Mouse (Mus musculus): ENCODE data around the gene 4930470P17Rik. TPM values are rescaled to one million over a fixed set of nuclear protein-coding genes. Genes with fewer than 3 reads are reported as not detected.
"Not testable (repeated sequence)": the region's sequence is repeated elsewhere in the genome, so short reads cannot be mapped to it uniquely, and the experiment has no call there.

Gene 4930470P17Rik
- polyA plus RNA-seq, 1 experiment from 2014 or later: not detected

- not testable (repeated sequence) for H3K4me2 ChIP-seq; H3K4me1 ChIP-seq; H3K27me3 ChIP-seq; H3K36me3 ChIP-seq; H3K9ac ChIP-seq; H3K9me3 ChIP-seq; ATAC-seq (ENCODE audit: insufficient number of reproducible peaks, low FRiP score, low TSS enrichment, low read depth); H3K27ac ChIP-seq; H3K4me3 ChIP-seq
- WGBS: 78% methylated on average over 1 of the region's 1 CpGs
Measured at GRCm38 (mm10) chr2:170624201-170624880, 22.5 kb upstream of the 4930470P17Rik start.

GRCm38 (mm10) chr2:170622985-170623384 lies 21.2 kb upstream of the 4930470P17Rik start:
- no peak for ATAC-seq (ENCODE audit: insufficient number of reproducible peaks, low FRiP score, low TSS enrichment, low read depth)
- Histone ChIP-seq H3K4me1 (no peaks in the 10 kb centered on the region), H3K9me3 (no peaks in the 10 kb centered on the region), H3K4me2 (no peak overlapping the region), H3K27me3 (peaks cover 3% of the 10 kb centered on the region; the same call in 1 of the 2 replicates), H3K36me3 (no peaks in the 10 kb centered on the region), H3K4me3 (no peak overlapping the region), H3K9ac (no peak overlapping the region), H3K27ac (no peak overlapping the region)
- WGBS: 86% methylated on average over 13 of the region's 13 CpGs

- H3K27ac ChIP-seq: no peak overlapping the region
- 58% methylated on average over 12 of the region's 12 CpGs for WGBS
- H3K9me3 ChIP-seq: no peaks in the 10 kb centered on the region
Measured at GRCm38 (mm10) chr2:170618862-170619492, 17.2 kb upstream of the 4930470P17Rik start.

GRCm38 (mm10) chr2:170611794-170612193 lies 10.0 kb upstream of the 4930470P17Rik start:
- H3K9ac ChIP-seq; ATAC-seq (ENCODE audit: insufficient number of reproducible peaks, low FRiP score, low TSS enrichment, low read depth): not testable (repeated sequence)
- WGBS: 81% methylated on average over 5 of the region's 5 CpGs

More at GRCm38 (mm10) chr2:170618862-170619492, 17.2 kb upstream of the 4930470P17Rik start:
- Histone ChIP-seq H3K4me2 (no peak overlapping the region), H3K27me3 (peaks cover 8% of the 10 kb centered on the region; the same call in 1 of the 2 replicates), H3K4me3 (no peak overlapping the region), H3K9ac (no peak overlapping the region), H3K4me1 (no peaks in the 10 kb centered on the region), H3K36me3 (no peaks in the 10 kb centered on the region)
- no peak for ATAC-seq (ENCODE audit: insufficient number of reproducible peaks, low FRiP score, low TSS enrichment, low read depth)

GRCm38 (mm10) chr2:170601171-170601570 lies 646 bp downstream of the 4930470P17Rik start:
- no peaks in the 10 kb centered on the region for H3K36me3 ChIP-seq
- H3K4me2 ChIP-seq: no peak overlapping the region
- peaks cover 4% of the 10 kb centered on the region; the same call in 1 of the 2 replicates for H3K4me1 ChIP-seq
- 81% methylated on average over 5 of the region's 5 CpGs for WGBS
- H3K27me3 ChIP-seq: no peaks in the 10 kb centered on the region
- no peaks in the 10 kb centered on the region for H3K9me3 ChIP-seq
- no peak for ATAC-seq (ENCODE audit: insufficient number of reproducible peaks, low FRiP score, low TSS enrichment, low read depth)
- no peak overlapping the region for H3K27ac ChIP-seq
- no peak overlapping the region for H3K4me3 ChIP-seq
- H3K9ac ChIP-seq: no peak overlapping the region

More at GRCm38 (mm10) chr2:170611794-170612193, 10.0 kb upstream of the 4930470P17Rik start:
- H3K4me1 ChIP-seq, H3K27ac ChIP-seq, H3K36me3 ChIP-seq, H3K9me3 ChIP-seq, H3K4me3 ChIP-seq, H3K27me3 ChIP-seq, H3K4me2 ChIP-seq: not testable (repeated sequence)

- Histone ChIP-seq H3K36me3 (no peaks in the 10 kb centered on the region), H3K4me3 (no peak overlapping the region), H3K27ac (no peak overlapping the region), H3K27me3 (no peaks in the 10 kb centered on the region), H3K9me3 (no peaks in the 10 kb centered on the region), H3K4me1 (peaks cover 4% of the 10 kb centered on the region; the same call in 1 of the 2 replicates), H3K9ac (no peak overlapping the region), H3K4me2 (no peak overlapping the region)
- 9% methylated on average over 2 of the region's 2 CpGs for WGBS
- ATAC-seq (ENCODE audit: insufficient number of reproducible peaks, low FRiP score, low TSS enrichment, low read depth): no peak
Measured at GRCm38 (mm10) chr2:170597586-170597985, 4.2 kb downstream of the 4930470P17Rik start.

- H3K27me3 ChIP-seq: no peaks in the 10 kb centered on the region
- H3K9ac ChIP-seq: no peak overlapping the region
- H3K4me2 ChIP-seq: no peak overlapping the region
- peaks cover 4% of the 10 kb centered on the region; the same call in 1 of the 2 replicates for H3K4me1 ChIP-seq
- no peak overlapping the region for H3K27ac ChIP-seq
- no peaks in the 10 kb centered on the region for H3K9me3 ChIP-seq
- no peaks in the 10 kb centered on the region for H3K36me3 ChIP-seq
- 0% methylated on average over 1 of the region's 1 CpGs for WGBS
- no peak for ATAC-seq (ENCODE audit: insufficient number of reproducible peaks, low FRiP score, low TSS enrichment, low read depth)
- no peak overlapping the region for H3K4me3 ChIP-seq
Measured at GRCm38 (mm10) chr2:170596726-170597125, 5.1 kb downstream of the 4930470P17Rik start.

GRCm38 (mm10) chr2:170592161-170592560 lies 9.7 kb downstream of the 4930470P17Rik start:
- Histone ChIP-seq H3K4me3 (no peak overlapping the region), H3K27me3 (no peaks in the 10 kb centered on the region), H3K4me2 (no peak overlapping the region), H3K9me3 (no peaks in the 10 kb centered on the region), H3K4me1 (no peaks in the 10 kb centered on the region), H3K9ac (no peak overlapping the region), H3K27ac (no peak overlapping the region), H3K36me3 (no peaks in the 10 kb centered on the region)
- 70% methylated on average over 6 of the region's 6 CpGs for WGBS
- ATAC-seq (ENCODE audit: insufficient number of reproducible peaks, low FRiP score, low TSS enrichment, low read depth): no peak

GRCm38 (mm10) chr2:170588369-170588900 lies 13.4 kb downstream of the 4930470P17Rik start:
- H3K4me2 ChIP-seq: no peak overlapping the region
- no peak for ATAC-seq (ENCODE audit: insufficient number of reproducible peaks, low FRiP score, low TSS enrichment, low read depth)
- 0 out of 2 replicates have a peak, but pooled peaks cover 3% of the 10 kb centered on the region for H3K27me3 ChIP-seq
- no peak overlapping the region for H3K4me3 ChIP-seq
- H3K27ac ChIP-seq: no peak overlapping the region
- H3K4me1 ChIP-seq: no peaks in the 10 kb centered on the region
- no peaks in the 10 kb centered on the region for H3K36me3 ChIP-seq
- no peaks in the 10 kb centered on the region for H3K9me3 ChIP-seq
- no peak overlapping the region for H3K9ac ChIP-seq
- WGBS: 59% methylated on average over 9 of the region's 9 CpGs

- H3K9me3 ChIP-seq: no peaks in the 10 kb centered on the region
- ATAC-seq (ENCODE audit: insufficient number of reproducible peaks, low FRiP score, low TSS enrichment, low read depth): no peak
- H3K4me1 ChIP-seq: 0 out of 2 replicates have a peak, but pooled peaks cover 1% of the 10 kb centered on the region
- no peak overlapping the region for H3K27ac ChIP-seq
- H3K36me3 ChIP-seq: no peaks in the 10 kb centered on the region
- H3K4me3 ChIP-seq: no peak overlapping the region
- 0 out of 2 replicates have a peak, but pooled peaks cover 3% of the 10 kb centered on the region for H3K27me3 ChIP-seq
- H3K9ac ChIP-seq: no peak overlapping the region
- no peak overlapping the region for H3K4me2 ChIP-seq
- 87% methylated on average over 13 of the region's 13 CpGs for WGBS
Measured at GRCm38 (mm10) chr2:170584678-170585077, 17.1 kb downstream of the 4930470P17Rik start.

GRCm38 (mm10) chr2:170579551-170579950 lies 22.3 kb downstream of the 4930470P17Rik start:
- 62% methylated on average over 10 of the region's 10 CpGs for WGBS

GRCm38 (mm10) chr2:170578588-170578987 lies 23.2 kb downstream of the 4930470P17Rik start:
- Histone ChIP-seq H3K4me2 (no peak overlapping the region), H3K27me3 (no peaks in the 10 kb centered on the region), H3K9ac (no peak overlapping the region), H3K4me3 (no peak overlapping the region), H3K27ac (no peak overlapping the region), H3K9me3 (no peaks in the 10 kb centered on the region), H3K36me3 (no peaks in the 10 kb centered on the region), H3K4me1 (0 out of 2 replicates have a peak, but pooled peaks cover 4% of the 10 kb centered on the region)
- ATAC-seq (ENCODE audit: insufficient number of reproducible peaks, low FRiP score, low TSS enrichment, low read depth): no peak
- WGBS: 63% methylated on average over 5 of the region's 5 CpGs

More at GRCm38 (mm10) chr2:170579551-170579950, 22.3 kb downstream of the 4930470P17Rik start:
- H3K9me3 ChIP-seq: no peaks in the 10 kb centered on the region
- H3K27ac ChIP-seq: no peak overlapping the region
- H3K4me2 ChIP-seq: no peak overlapping the region
- no peaks in the 10 kb centered on the region for H3K36me3 ChIP-seq
- 0 out of 2 replicates have a peak, but pooled peaks cover 4% of the 10 kb centered on the region for H3K4me1 ChIP-seq
- no peak overlapping the region for H3K9ac ChIP-seq
- H3K27me3 ChIP-seq: 0 out of 2 replicates have a peak, but pooled peaks cover under 1% of the 10 kb centered on the region
- ATAC-seq (ENCODE audit: insufficient number of reproducible peaks, low FRiP score, low TSS enrichment, low read depth): no peak
- no peak overlapping the region for H3K4me3 ChIP-seq

Measured in limb, embryonic 15.5 days (tissue).